Mouse (Mus musculus): ENCODE results near the gene Prlr.

DNA sequence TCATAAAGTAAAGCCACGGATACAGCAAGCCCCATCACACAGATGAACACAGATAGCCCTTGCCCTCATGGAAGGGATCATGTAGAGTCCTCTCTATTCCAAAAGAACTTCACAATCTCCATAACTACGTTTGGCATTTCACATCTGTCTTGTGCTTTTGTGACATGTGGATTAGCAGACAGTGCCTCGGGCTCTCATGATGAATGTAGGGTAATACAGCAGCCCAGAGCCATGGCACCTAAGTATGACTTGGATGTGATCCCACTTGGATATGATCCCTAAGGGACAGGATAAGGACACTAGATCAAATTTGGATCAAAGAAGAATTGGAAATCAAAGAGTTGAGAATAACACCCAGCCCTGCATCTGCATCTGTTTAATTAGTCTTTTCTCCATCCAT lies 90.2 kb downstream of the Prlr start:
- TF ChIP-seq CTCF (conservative IDR thresholded peaks at IDR 0.05; ENCODE audit: insufficient read depth, insufficient read length, low read depth, low read length) (no peak), POLR2A (IDR thresholded peaks at IDR 0.05; ENCODE audit: low read depth, low read length) (no peak)

All from kidney, adult 2 months (tissue).